Mouse (Mus musculus) forebrain, postnatal 0 days (tissue): ENCODE results near the gene Bola2. TPM values are rescaled to one million over a fixed set of nuclear protein-coding genes. Genes with fewer than 3 reads are reported as not detected.

Experiments
- ATAC-seq: fragments of 200-750 bp; cut with Nextera tagmentation; 2 replicates; pipeline ENCODE4 v1.8.0; 2017; ENCODE audit warnings: mild to moderate bottlenecking, moderate library complexity
- DNase-seq: peaks from one replicate; pipeline ENCODE4 v3.0.0-alpha.2; 2015
- H3K27ac ChIP-seq: fragments of 300-500 bp; sonication (generic); 2 replicates; pipeline ENCODE4 v1.5.1; 2014; ENCODE audit warnings: low read depth, mild to moderate bottlenecking, antibody characterized with exemption, low read length, moderate library complexity, mixed read lengths
- H3K27me3 ChIP-seq: fragments of 300-500 bp; sonication (generic); 2 replicates; pipeline ENCODE4 v1.6.1; 2014; ENCODE audit warnings: mild to moderate bottlenecking, low read length, mixed read lengths; ENCODE audit not compliant: insufficient read depth
- H3K36me3 ChIP-seq: fragments of 300-500 bp; sonication (generic); 2 replicates; pipeline ENCODE4 v1.6.1; 2014; ENCODE audit warnings: mild to moderate bottlenecking, moderate library complexity; ENCODE audit not compliant: insufficient read depth
- H3K4me1 ChIP-seq: fragments of 300-500 bp; sonication (generic); 2 replicates; pipeline ENCODE4 v1.6.1; 2014; ENCODE audit warnings: antibody characterized with exemption; ENCODE audit not compliant: insufficient read depth
- H3K4me2 ChIP-seq: fragments of 300-500 bp; sonication (generic); 2 replicates; pipeline ENCODE4 v1.6.1; 2014; ENCODE audit warnings: low read depth, mild to moderate bottlenecking, moderate library complexity
- H3K4me3 ChIP-seq: fragments of 300-500 bp; sonication (generic); 2 replicates; pipeline ENCODE4 v1.5.1; 2014; ENCODE audit warnings: low read depth, low read length, mixed read lengths
- H3K9ac ChIP-seq: fragments of 300-500 bp; sonication (generic); 2 replicates; pipeline ENCODE4 v1.6.1; 2014; ENCODE audit warnings: mild to moderate bottlenecking
- H3K9me3 ChIP-seq: fragments of 300-500 bp; sonication (generic); 2 replicates; pipeline ENCODE4 v1.6.1; 2016; ENCODE audit warnings: low read length
- CTCF ChIP-seq: sonication (generic); IDR thresholded peaks from 2 replicates; pipeline ENCODE4 v1.5.1; 2016; ENCODE audit warnings: antibody characterized with exemption, control low read depth, low read depth
- WGBS: fragments of 180-500 bp; shearing (Covaris S2); extraction: QIAGEN DNeasy Blood & Tissue Kit; methylation state at CpG from one replicate; pipeline ENCODE4 v1.1.7; 2014; 5-methylcytosine and 5-hydroxymethylcytosine counted together
- polyA plus RNA-seq: library from polyadenylated mRNA; unstranded; fragments of >200 nt; fragmentation: Nextera tagmentation; extraction: Ambion mirVana; gene quantifications from 2 replicates; pipeline ENCODE4 v1.2.1, GENCODE M21; 2015
- total RNA-seq: library from RNA; depleted of rRNA; stranded (reverse); fragments of >200 nt; gene quantifications from 2 replicates; pipeline ENCODE4 v1.2.3, GENCODE M21; 2014; rRNA removed

Gene Bola2
- total RNA-seq (66.9 and 115 TPM in 2 replicates), polyA plus RNA-seq (139 and 205 TPM in 2 replicates)

GRCm38 (mm10) chr7:126695210-126695611 lies at the start of gene Bola2:
Gene Bola2 (plus strand): TSS chr7:126695401.
- H3K27ac ChIP-seq = peak within 1 kb of the TSS; percentile 87
- TF ChIP-seq CTCF = no peak
- H3K4me3 ChIP-seq = peak within 1 kb of the TSS; percentile 66
- H3K4me2 ChIP-seq = peak within 1 kb of the TSS; percentile 88
- 0% methylated on average over 31 of the region's 31 CpGs for WGBS
- H3K9ac ChIP-seq = peak within 1 kb of the TSS; percentile 79
- peaks cover 16% of the 10 kb centered on the region for H3K4me1 ChIP-seq
- H3K9me3 ChIP-seq = no peaks in the 10 kb centered on the region
- H3K27me3 ChIP-seq = no peaks in the 10 kb centered on the region
- peaks cover 39% of the 10 kb centered on the region for H3K36me3 ChIP-seq
- DNase-seq = no peak
- peak; percentile 38 for ATAC-seq

DNA sequence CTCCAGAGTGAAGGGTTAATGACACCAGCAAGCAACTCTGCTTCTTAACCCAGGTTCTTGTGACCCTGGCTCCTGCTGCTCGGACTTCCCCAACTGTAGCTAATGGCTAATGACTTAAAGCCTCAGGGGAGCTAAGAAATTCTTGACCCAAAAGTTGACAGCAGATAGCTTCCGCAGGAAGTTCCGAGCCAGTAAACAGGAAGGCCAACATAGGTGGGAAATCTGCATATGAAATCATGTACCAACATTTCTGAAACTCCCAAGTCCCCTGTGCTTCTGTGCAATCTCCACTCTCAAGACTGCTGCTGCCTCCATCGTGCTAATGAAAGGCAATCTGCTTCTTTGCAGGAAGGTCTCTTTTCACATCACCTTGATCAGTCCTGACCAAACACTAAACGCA lies 49.5 kb upstream of the Bola2 start:
- no peak overlapping the region for H3K9ac ChIP-seq
- TF ChIP-seq CTCF = no peak
- no peaks in the 10 kb centered on the region for H3K36me3 ChIP-seq
- DNase-seq (no peak), ATAC-seq (no peak)
- H3K4me2 ChIP-seq = no peak overlapping the region
- 73% methylated on average over 5 of the region's 5 CpGs for WGBS
- no peaks in the 10 kb centered on the region for H3K9me3 ChIP-seq
- H3K4me3 ChIP-seq = no peak overlapping the region
- no peaks in the 10 kb centered on the region for H3K27me3 ChIP-seq
- H3K4me1 ChIP-seq = peaks cover 4% of the 10 kb centered on the region; the same call in 1 of the 2 replicates
- H3K27ac ChIP-seq = no peak overlapping the region

DNA sequence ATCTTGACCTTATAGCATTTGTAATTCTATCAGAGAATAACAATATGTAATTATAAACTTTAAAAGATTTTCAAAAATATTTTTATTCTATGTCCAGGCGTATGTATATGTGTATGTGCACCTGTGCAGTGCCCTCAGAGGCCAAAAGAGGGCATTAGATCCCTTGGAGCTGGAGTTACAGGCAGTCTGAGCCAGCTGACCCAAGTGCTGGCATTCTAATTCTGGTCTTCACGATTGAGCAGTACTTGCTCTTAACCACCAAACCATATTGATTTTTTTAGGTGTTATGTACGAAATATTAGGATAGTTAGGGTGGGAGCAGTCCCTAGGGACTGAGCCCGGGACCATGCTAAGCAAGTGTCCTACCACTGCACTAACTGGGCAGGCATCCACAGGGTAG lies 46.7 kb upstream of the Bola2 start:
- no peaks in the 10 kb centered on the region for H3K27me3 ChIP-seq
- no peaks in the 10 kb centered on the region for H3K36me3 ChIP-seq
- H3K9me3 ChIP-seq = no peaks in the 10 kb centered on the region
- H3K4me3 ChIP-seq = peak overlapping the region; percentile 61
- no peak for DNase-seq
- 83% methylated on average over 4 of the region's 4 CpGs for WGBS
- H3K27ac ChIP-seq = peak overlapping the region; percentile 95; the same call in 1 of the 2 replicates
- H3K4me2 ChIP-seq = peak overlapping the region; percentile 55
- H3K9ac ChIP-seq = 0 out of 2 replicates have a peak overlapping the region, but pooled peaks have one; percentile 71
- peaks cover 4% of the 10 kb centered on the region; the same call in 1 of the 2 replicates for H3K4me1 ChIP-seq
- no peak for ATAC-seq
- TF ChIP-seq CTCF = peak; percentile 32

DNA sequence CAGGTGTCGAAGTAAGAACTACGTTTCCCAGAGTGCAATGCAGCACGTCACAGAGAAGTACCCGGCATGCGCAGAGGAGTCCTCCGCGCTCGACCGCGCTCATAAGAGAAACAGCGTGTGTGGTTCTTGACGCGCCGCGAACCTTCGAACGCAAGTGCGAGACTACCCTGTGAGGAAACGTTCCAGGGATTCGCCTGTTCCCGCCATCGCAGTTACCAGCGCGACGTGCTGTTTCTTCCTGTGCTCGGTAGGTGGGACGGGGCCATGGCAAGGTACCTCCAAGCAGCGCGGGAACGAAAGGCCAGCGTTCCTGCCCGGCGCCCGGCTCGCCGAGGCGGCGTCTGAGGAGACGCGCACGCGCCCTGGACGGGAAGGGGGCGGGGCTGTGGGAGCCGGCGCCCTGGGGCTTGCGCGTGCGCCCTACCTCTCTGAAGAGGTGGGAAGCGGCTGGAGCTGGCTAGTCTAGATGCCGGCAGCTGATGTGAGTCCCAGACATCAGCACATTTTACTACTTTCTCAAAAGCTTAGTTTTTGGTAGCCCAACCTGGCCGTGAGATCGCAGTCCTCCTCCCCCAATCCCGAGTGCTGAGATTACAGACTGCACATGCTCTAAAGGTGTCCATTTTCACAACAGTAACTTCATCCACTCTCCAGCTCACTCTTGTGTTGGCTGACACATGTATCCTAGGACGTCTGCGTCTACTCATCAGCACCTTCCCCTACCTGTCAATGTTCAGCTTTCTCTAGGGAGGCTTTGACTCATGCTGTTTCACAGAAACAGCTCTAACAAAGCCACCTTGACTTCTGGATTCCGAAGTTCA lies 45.8 kb upstream of the Bola2 start, which contains the start of gene Sgf29:
Sgf29 (plus strand) TSS at position 79 of the 821 bp plus-strand sequence.
- no peak for TF ChIP-seq CTCF
- H3K36me3 ChIP-seq = no peaks in the 10 kb centered on the region
- H3K4me2 ChIP-seq = peak within 1 kb of the TSS; percentile 55
- ATAC-seq (peak; percentile 98), DNase-seq (peak; percentile 97)
- no peaks in the 10 kb centered on the region for H3K9me3 ChIP-seq
- H3K27me3 ChIP-seq = no peaks in the 10 kb centered on the region
- H3K4me3 ChIP-seq = peak within 1 kb of the TSS; percentile 61
- H3K4me1 ChIP-seq = peaks cover 4% of the 10 kb centered on the region; the same call in 1 of the 2 replicates
- WGBS = under 1% methylated on average over 55 of the region's 57 CpGs
- peak within 1 kb of the TSS; percentile 95 for H3K27ac ChIP-seq
- H3K9ac ChIP-seq = peak within 1 kb of the TSS; percentile 71

GRCm38 (mm10) chr7:126650852-126651251 lies 44.3 kb upstream of the Bola2 start:
- no peaks in the 10 kb centered on the region for H3K9me3 ChIP-seq
- TF ChIP-seq CTCF = no peak
- WGBS = 92% methylated on average over 2 of the region's 2 CpGs
- peaks cover 4% of the 10 kb centered on the region; the same call in 1 of the 2 replicates for H3K4me1 ChIP-seq
- H3K27me3 ChIP-seq = no peaks in the 10 kb centered on the region
- no peaks in the 10 kb centered on the region for H3K36me3 ChIP-seq
- ATAC-seq (no peak), DNase-seq (no peak)
- no peak overlapping the region for H3K4me2 ChIP-seq
- H3K9ac ChIP-seq = no peak overlapping the region
- no peak overlapping the region for H3K4me3 ChIP-seq
- no peak overlapping the region for H3K27ac ChIP-seq

- peaks cover 4% of the 10 kb centered on the region; the same call in 1 of the 2 replicates for H3K4me1 ChIP-seq
Measured at GRCm38 (mm10) chr7:126653991-126654390, 41.2 kb upstream of the Bola2 start.

GRCm38 (mm10) chr7:126655695-126656094 lies 39.5 kb upstream of the Bola2 start:
- H3K36me3 ChIP-seq = no peaks in the 10 kb centered on the region
- H3K4me3 ChIP-seq = no peak overlapping the region
- H3K4me2 ChIP-seq = no peak overlapping the region
- DNase-seq (no peak), ATAC-seq (no peak)
- no peaks in the 10 kb centered on the region for H3K27me3 ChIP-seq
- no peak overlapping the region for H3K27ac ChIP-seq
- no peaks in the 10 kb centered on the region for H3K4me1 ChIP-seq
- WGBS = 91% methylated on average over 3 of the region's 3 CpGs
- H3K9ac ChIP-seq = no peak overlapping the region
- H3K9me3 ChIP-seq = no peaks in the 10 kb centered on the region
- no peak for TF ChIP-seq CTCF

More at GRCm38 (mm10) chr7:126653991-126654390, 41.2 kb upstream of the Bola2 start:
- Histone ChIP-seq H3K9me3 (no peaks in the 10 kb centered on the region), H3K4me2 (no peak overlapping the region), H3K27ac (no peak overlapping the region), H3K27me3 (no peaks in the 10 kb centered on the region), H3K4me3 (no peak overlapping the region), H3K36me3 (no peaks in the 10 kb centered on the region), H3K9ac (no peak overlapping the region)
- no peak for DNase-seq
- WGBS = 89% methylated on average over 2 of the region's 2 CpGs
- ATAC-seq = no peak
- TF ChIP-seq CTCF = no peak
